Mouse (Mus musculus) ES-Bruce4 (cell line): ENCODE measurements around the gene 1700013F07Rik. TPM values are rescaled to one million over a fixed set of nuclear protein-coding genes. Genes with fewer than 3 reads are reported as not detected.

ENCODE experiments used
- H3K27ac ChIP-seq: 2 replicates; pipeline ENCODE4 v1.5.1; 2012; ENCODE audit warnings: low read length, inconsistent platforms; ENCODE audit not compliant: insufficient read depth
- H3K27me3 ChIP-seq: 2 replicates; pipeline ENCODE4 v1.6.1; 2012; ENCODE audit warnings: mild to moderate bottlenecking, low read length, inconsistent platforms; ENCODE audit not compliant: control insufficient read depth, poor library complexity, insufficient read depth, severe bottlenecking
- H3K36me3 ChIP-seq: 2 replicates; pipeline ENCODE4 v1.6.1; 2012; ENCODE audit warnings: inconsistent platforms, mild to moderate bottlenecking, low read length, moderate library complexity; ENCODE audit not compliant: control insufficient read depth, poor library complexity, insufficient read depth, severe bottlenecking
- H3K4me1 ChIP-seq: one replicate; pipeline ENCODE4 v1.8.1; 2011; ENCODE audit warnings: low read length; ENCODE audit not compliant: control insufficient read depth, insufficient read depth
- H3K4me3 ChIP-seq: 2 replicates; pipeline ENCODE4 v1.5.1; 2011; ENCODE audit warnings: low read depth, mild to moderate bottlenecking, low read length
- H3K9ac ChIP-seq: 2 replicates; pipeline ENCODE4 v1.6.1; 2012; ENCODE audit warnings: low read depth, mild to moderate bottlenecking, inconsistent platforms; ENCODE audit not compliant: poor library complexity, severe bottlenecking
- H3K9me3 ChIP-seq: replicated peaks from 2 replicates; pipeline ENCODE4 v1.6.1; 2012; ENCODE audit warnings: mild to moderate bottlenecking, low read length, inconsistent platforms; ENCODE audit not compliant: control insufficient read depth, poor library complexity, insufficient read depth, severe bottlenecking
- CTCF ChIP-seq: IDR thresholded peaks from one replicate; pipeline ENCODE4 v1.8.1; 2011; ENCODE audit warnings: low read depth, low read length
- EP300 ChIP-seq: IDR thresholded peaks from 2 replicates; pipeline ENCODE4 v1.6.1; 2011; ENCODE audit warnings: low read depth, low read length; ENCODE audit not compliant: insufficient read depth
- POLR2A ChIP-seq: IDR thresholded peaks from one replicate; pipeline ENCODE4 v1.8.1; 2011; ENCODE audit warnings: low read length; ENCODE audit not compliant: insufficient read depth
- polyA plus RNA-seq: library from polyadenylated mRNA; stranded (reverse); fragments of >200 nt; gene quantifications from 2 replicates; pipeline ENCODE4 v1.2.4, GENCODE M21; 2011; ENCODE audit warnings: low read depth; ENCODE audit not compliant: missing spikeins, insufficient read depth, insufficient read length

The 1700013F07Rik gene
- polyA plus RNA-seq, 1 experiment, result not detected

- Histone ChIP-seq H3K4me1 (no peaks in the 10 kb centered on the region), H3K9me3 (no peaks in the 10 kb centered on the region), H3K36me3 (no peaks in the 10 kb centered on the region; the same call in 1 of the 2 replicates), H3K9ac (peak within 1 kb of the TSS; percentile 87), H3K27ac (no peak within 1 kb of the TSS), H3K4me3 (peak within 1 kb of the TSS; percentile 78), H3K27me3 (no peaks in the 10 kb centered on the region)
- TF ChIP-seq POLR2A, result peak; percentile 100
- no peak for TF ChIP-seq CTCF
Observed at GRCm38 (mm10) chr3:108571443-108572294, 37.7 kb downstream of the 1700013F07Rik start, which contains the start of gene Taf13. Gene Taf13 (plus strand): TSS chr3:108571698.

- Histone ChIP-seq H3K27ac (no peak overlapping the region), H3K4me1 (no peaks in the 10 kb centered on the region), H3K4me3 (peak overlapping the region; percentile 78), H3K27me3 (no peaks in the 10 kb centered on the region), H3K9ac (peak overlapping the region; percentile 87), H3K9me3 (no peaks in the 10 kb centered on the region), H3K36me3 (no peaks in the 10 kb centered on the region; the same call in 1 of the 2 replicates)
- TF ChIP-seq CTCF, result no peak
- no peak for TF ChIP-seq POLR2A
- no peak for TF ChIP-seq EP300
Observed at GRCm38 (mm10) chr3:108572309-108573010, 38.5 kb downstream of the 1700013F07Rik start.

- Histone ChIP-seq H3K4me1 (no peaks in the 10 kb centered on the region), H3K9me3 (no peaks in the 10 kb centered on the region), H3K27ac (no peak overlapping the region), H3K36me3 (peaks cover 1% of the 10 kb centered on the region; the same call in 1 of the 2 replicates), H3K4me3 (no peak overlapping the region), H3K27me3 (no peaks in the 10 kb centered on the region), H3K9ac (no peak overlapping the region)
- TF ChIP-seq POLR2A (no peak), CTCF (no peak), EP300 (no peak)
Observed at GRCm38 (mm10) chr3:108574018-108574417, 40.1 kb downstream of the 1700013F07Rik start.

GRCm38 (mm10) chr3:108584580-108584979 is 50.6 kb downstream of the 1700013F07Rik start:
- Histone ChIP-seq H3K27me3 (no peaks in the 10 kb centered on the region; the same call in 1 of the 2 replicates), H3K9me3 (no peaks in the 10 kb centered on the region), H3K4me1 (no peaks in the 10 kb centered on the region), H3K36me3 (no peaks in the 10 kb centered on the region; the same call in 1 of the 2 replicates), H3K9ac (no peak overlapping the region), H3K4me3 (no peak overlapping the region), H3K27ac (no peak overlapping the region)
- TF ChIP-seq EP300, result no peak
- no peak for TF ChIP-seq POLR2A
- no peak for TF ChIP-seq CTCF

DNA sequence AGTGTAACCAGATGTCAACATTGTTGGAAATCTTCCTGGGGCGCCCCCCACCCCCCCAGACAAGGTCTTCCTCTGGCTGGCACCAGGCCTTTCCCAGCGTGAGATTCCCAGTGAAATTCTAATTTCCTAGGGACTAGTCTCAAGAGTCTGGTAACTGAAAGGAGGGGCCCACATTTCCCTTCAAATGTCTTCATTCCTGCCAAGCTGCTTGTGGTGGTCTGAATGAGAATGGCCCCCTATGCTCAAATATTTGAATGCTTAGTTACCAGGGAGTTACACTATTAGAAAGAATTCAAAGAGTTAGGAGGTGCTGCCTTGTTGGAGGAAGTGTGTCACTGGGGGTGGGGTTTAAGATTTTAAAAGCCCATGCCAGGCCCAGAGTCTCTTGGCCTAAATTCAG is 54.5 kb downstream of the 1700013F07Rik start:
- Histone ChIP-seq H3K4me3 (no peak overlapping the region), H3K27ac (peak overlapping the region; percentile 83), H3K36me3 (no peaks in the 10 kb centered on the region), H3K9me3 (no peaks in the 10 kb centered on the region), H3K27me3 (no peaks in the 10 kb centered on the region; the same call in 1 of the 2 replicates), H3K4me1 (no peaks in the 10 kb centered on the region), H3K9ac (no peak overlapping the region)
- peak; percentile 61; the same call in 1 of the 2 replicates for TF ChIP-seq EP300
- TF ChIP-seq CTCF, result no peak
